Mouse (Mus musculus): ENCODE measurements around the gene Dhrs7b. TPM values are rescaled to one million over a fixed set of nuclear protein-coding genes. Genes with fewer than 3 reads are reported as not detected.
"Not testable (repeated sequence)": the region's sequence is repeated elsewhere in the genome, so short reads cannot be mapped to it uniquely, and the experiment has no call there.

The Dhrs7b gene
- polyA plus RNA-seq, 2 experiments = 9.2 to 22.3 TPM

GRCm38 (mm10) chr11:60867904-60868303 lies 37.5 kb downstream of the Dhrs7b start:
- Histone ChIP-seq H3K9ac (replicated peaks) (no peak overlapping the region), H3K4me2 (ENCODE audit: low read depth) (no peak overlapping the region), H3K27me3 (ENCODE audit: control insufficient read depth, insufficient read depth, low read length) (no peaks in the 10 kb centered on the region), H3K9me3 (ENCODE audit: control insufficient read depth, low read length) (no peaks in the 10 kb centered on the region), H3K27ac (no peak overlapping the region), H3K4me3 (ENCODE audit: insufficient read depth in 1 of 2, low read depth in 2 of 2, low read length in 2 of 2) (no peak overlapping the region), H3K4me1 (replicated peaks; ENCODE audit: control insufficient read depth in 2 of 2, insufficient read depth in 2 of 2, low read length in 1 of 2) (0 out of 4 replicates have a peak, but pooled peaks cover 0 to 3% of the 10 kb centered on the region in 2 experiments), H3K36me3 (replicated peaks; ENCODE audit: control insufficient read depth, insufficient read depth, low read depth) (peaks cover 22% of the 10 kb centered on the region)
- DNase-seq (ENCODE audit: low read depth in 3 of 3, low spot score in 3 of 3) (no peak), ATAC-seq (ENCODE audit: insufficient read depth) (no peak)
- 73% methylated on average over 8 of the region's 8 CpGs for WGBS (ENCODE audit: insufficient replicate concordance)
- TF ChIP-seq EP300 (IDR thresholded peaks at IDR 0.05; ENCODE audit: low read depth) = no peak
- TF ChIP-seq CTCF (IDR thresholded peaks at IDR 0.05; ENCODE audit: low read depth) = no peak

- DNase-seq (ENCODE audit: low read depth in 3 of 3, low spot score in 3 of 3); H3K9ac ChIP-seq (replicated peaks); H3K27me3 ChIP-seq (ENCODE audit: control insufficient read depth, insufficient read depth, low read length); H3K4me2 ChIP-seq (ENCODE audit: low read depth); H3K9me3 ChIP-seq (ENCODE audit: control insufficient read depth, low read length); ATAC-seq (ENCODE audit: insufficient read depth); H3K27ac ChIP-seq; H3K4me3 ChIP-seq (ENCODE audit: insufficient read depth in 1 of 2, low read depth in 2 of 2, low read length in 2 of 2): not testable (repeated sequence)
- WGBS (ENCODE audit: insufficient replicate concordance) = 74% methylated on average over 6 of the region's 6 CpGs
- Histone ChIP-seq H3K4me1 (replicated peaks; ENCODE audit: control insufficient read depth in 2 of 2, insufficient read depth in 2 of 2, low read length in 1 of 2) (peaks cover 0 to 12% of the 10 kb centered on the region in 2 experiments), H3K36me3 (replicated peaks; ENCODE audit: control insufficient read depth, insufficient read depth, low read depth) (peaks cover 11% of the 10 kb centered on the region)
Observed at GRCm38 (mm10) chr11:60869471-60869870, 39.0 kb downstream of the Dhrs7b start.

- no peaks in the 10 kb centered on the region for H3K27me3 ChIP-seq (ENCODE audit: control insufficient read depth, insufficient read depth, low read length)
- H3K36me3 ChIP-seq (replicated peaks; ENCODE audit: control insufficient read depth, insufficient read depth, low read depth) = peaks cover 7% of the 10 kb centered on the region
- no peak for ATAC-seq (ENCODE audit: insufficient read depth)
- WGBS (ENCODE audit: insufficient replicate concordance) = 81% methylated on average over 4 of the region's 4 CpGs
- H3K4me1 ChIP-seq (replicated peaks; ENCODE audit: control insufficient read depth in 2 of 2, insufficient read depth in 2 of 2, low read length in 1 of 2) = peaks cover 0 to 25% of the 10 kb centered on the region in 2 experiments
- TF ChIP-seq EP300 (IDR thresholded peaks at IDR 0.05; ENCODE audit: low read depth) (no peak), CTCF (IDR thresholded peaks at IDR 0.05; ENCODE audit: low read depth) (no peak)
- no peak for DNase-seq (ENCODE audit: low read depth in 3 of 3, low spot score in 3 of 3)
- no peaks in the 10 kb centered on the region for H3K9me3 ChIP-seq (ENCODE audit: control insufficient read depth, low read length)
- H3K4me3 ChIP-seq (ENCODE audit: insufficient read depth in 1 of 2, low read depth in 2 of 2, low read length in 2 of 2) = no peak overlapping the region
- no peak overlapping the region for H3K9ac ChIP-seq (replicated peaks)
- H3K27ac ChIP-seq = no peak overlapping the region
- H3K4me2 ChIP-seq (ENCODE audit: low read depth) = no peak overlapping the region
Observed at GRCm38 (mm10) chr11:60871409-60871808, 41.0 kb downstream of the Dhrs7b start.

- H3K27me3 ChIP-seq (ENCODE audit: control insufficient read depth, insufficient read depth, low read length) = no peaks in the 10 kb centered on the region
- H3K9me3 ChIP-seq (ENCODE audit: control insufficient read depth, low read length) = no peaks in the 10 kb centered on the region
- H3K9ac ChIP-seq (replicated peaks) = no peak overlapping the region; the same call in 1 of the 2 replicates
- H3K4me3 ChIP-seq (ENCODE audit: insufficient read depth in 1 of 2, low read depth in 2 of 2, low read length in 2 of 2) = no peak overlapping the region
- peaks cover 8 to 32% of the 10 kb centered on the region in 2 experiments for H3K4me1 ChIP-seq (replicated peaks; ENCODE audit: control insufficient read depth in 2 of 2, insufficient read depth in 2 of 2, low read length in 1 of 2)
- peaks cover 3% of the 10 kb centered on the region for H3K36me3 ChIP-seq (replicated peaks; ENCODE audit: control insufficient read depth, insufficient read depth, low read depth)
- no peak for TF ChIP-seq EP300 (IDR thresholded peaks at IDR 0.05; ENCODE audit: low read depth)
- no peak for TF ChIP-seq CTCF (IDR thresholded peaks at IDR 0.05; ENCODE audit: low read depth)
- DNase-seq (ENCODE audit: low read depth in 3 of 3, low spot score in 3 of 3) (no peak), ATAC-seq (ENCODE audit: insufficient read depth) (no peak)
- no peak overlapping the region for H3K27ac ChIP-seq
- 81% methylated on average over 6 of the region's 6 CpGs for WGBS (ENCODE audit: insufficient replicate concordance)
- H3K4me2 ChIP-seq (ENCODE audit: low read depth) = no peak overlapping the region
Observed at GRCm38 (mm10) chr11:60873101-60873500, 42.7 kb downstream of the Dhrs7b start.

GRCm38 (mm10) chr11:60878056-60878612 lies 47.7 kb downstream of the Dhrs7b start:
- Histone ChIP-seq H3K36me3 (replicated peaks; ENCODE audit: control insufficient read depth, insufficient read depth, low read depth) (peaks cover 3% of the 10 kb centered on the region), H3K27me3 (ENCODE audit: control insufficient read depth, insufficient read depth, low read length) (no peaks in the 10 kb centered on the region), H3K27ac (peak overlapping the region; percentile 87), H3K4me3 (ENCODE audit: insufficient read depth in 1 of 2, low read depth in 2 of 2, low read length in 2 of 2) (peak overlapping the region; percentile 80 to 87), H3K9ac (replicated peaks) (peak overlapping the region; percentile 83), H3K4me1 (replicated peaks; ENCODE audit: control insufficient read depth in 2 of 2, insufficient read depth in 2 of 2, low read length in 1 of 2) (peaks cover 12 to 37% of the 10 kb centered on the region in 2 experiments), H3K4me2 (ENCODE audit: low read depth) (peak overlapping the region; percentile 93), H3K9me3 (ENCODE audit: control insufficient read depth, low read length) (no peaks in the 10 kb centered on the region)
- TF ChIP-seq CTCF (IDR thresholded peaks at IDR 0.05; ENCODE audit: low read depth) (peak; percentile 37; the same call in 1 of the 2 replicates), EP300 (IDR thresholded peaks at IDR 0.05; ENCODE audit: low read depth) (no peak)
- under 1% methylated on average over 50 of the region's 52 CpGs for WGBS (ENCODE audit: insufficient replicate concordance)
- ATAC-seq (ENCODE audit: insufficient read depth) (peak; percentile 60), DNase-seq (ENCODE audit: low read depth in 3 of 3, low spot score in 3 of 3) (peak; percentile 39 to 56 (median 49))
